Mouse (Mus musculus) limb, embryonic 10.5 days (tissue): Measurements from ENCODE around the gene Usp28. TPM values are rescaled to one million over a fixed set of nuclear protein-coding genes. Genes with fewer than 3 reads are reported as not detected.
"Not testable (repeated sequence)": the region's sequence is repeated elsewhere in the genome, so short reads cannot be mapped to it uniquely, and the experiment has no call there.

ENCODE experiments used
- DNase-seq: peaks from one replicate; pipeline ENCODE4 v3.0.0-alpha.2; 2017; ENCODE audit warnings: low spot score
- H3K27ac ChIP-seq: fragments of 300-500 bp; sonication (generic); 2 replicates; pipeline ENCODE4 v1.5.1; 2016; ENCODE audit warnings: mild to moderate bottlenecking
- H3K27me3 ChIP-seq: fragments of 300-500 bp; sonication (generic); 2 replicates; pipeline ENCODE4 v1.6.1; 2016; ENCODE audit warnings: low read depth, mild to moderate bottlenecking; ENCODE audit not compliant: poor library complexity, severe bottlenecking
- H3K36me3 ChIP-seq: fragments of 300-500 bp; sonication (generic); 2 replicates; pipeline ENCODE4 v1.6.1; 2016; ENCODE audit warnings: mild to moderate bottlenecking, moderate library complexity
- H3K4me1 ChIP-seq: fragments of 300-500 bp; sonication (generic); 2 replicates; pipeline ENCODE4 v1.6.1; 2016
- H3K4me3 ChIP-seq: fragments of 300-500 bp; sonication (generic); 2 replicates; pipeline ENCODE4 v1.5.1; 2016; ENCODE audit warnings: mild to moderate bottlenecking, moderate library complexity
- H3K9me3 ChIP-seq: fragments of 300-500 bp; sonication (generic); replicated peaks from 2 replicates; pipeline ENCODE4 v1.6.1; 2016; ENCODE audit warnings: mild to moderate bottlenecking
- WGBS: fragments of 180-500 bp; shearing (Covaris S2); methylation state at CpG from one replicate; pipeline ENCODE4 v1.1.7; 2016; 5-methylcytosine and 5-hydroxymethylcytosine counted together
- polyA plus RNA-seq: library from polyadenylated mRNA; unstranded; fragments of >200 nt; fragmentation: Nextera tagmentation; extraction: Ambion mirVana; gene quantifications from 2 replicates; pipeline ENCODE4 v1.2.1, GENCODE M21; 2016

The Usp28 gene
- 44.6 and 45.6 TPM in 2 replicates for polyA plus RNA-seq

- DNase-seq, result peak; percentile 99
- Histone ChIP-seq H3K36me3 (peaks cover 15% of the 10 kb centered on the region), H3K4me3 (peak within 1 kb of the TSS; percentile 84), H3K4me1 (peaks cover 35% of the 10 kb centered on the region), H3K27ac (peak within 1 kb of the TSS; percentile 90), H3K27me3 (no peaks in the 10 kb centered on the region), H3K9me3 (no peaks in the 10 kb centered on the region)
- WGBS, result under 1% methylated on average over 94 of the region's 94 CpGs
These were observed at the start of gene Usp28 for GRCm38 (mm10) chr9:48984845-48985707. Gene Usp28 (plus strand): TSS chr9:48985375.

GRCm38 (mm10) chr9:48942349-48942748 lies 42.8 kb upstream of the Usp28 start:
- H3K4me1 ChIP-seq, result no peaks in the 10 kb centered on the region
- H3K4me3 ChIP-seq, result no peak overlapping the region
- WGBS, result 90% methylated on average over 1 of the region's 1 CpGs
- no peaks in the 10 kb centered on the region for H3K27me3 ChIP-seq
- no peak overlapping the region for H3K27ac ChIP-seq
- DNase-seq, result no peak
- H3K9me3 ChIP-seq, result no peaks in the 10 kb centered on the region
- H3K36me3 ChIP-seq, result no peaks in the 10 kb centered on the region

- no peaks in the 10 kb centered on the region for H3K4me1 ChIP-seq
- WGBS, result 90% methylated on average over 4 of the region's 4 CpGs
- H3K27ac ChIP-seq, result no peak overlapping the region
- no peaks in the 10 kb centered on the region for H3K36me3 ChIP-seq
- H3K9me3 ChIP-seq, result no peaks in the 10 kb centered on the region
- no peaks in the 10 kb centered on the region for H3K27me3 ChIP-seq
- DNase-seq, result no peak
- no peak overlapping the region for H3K4me3 ChIP-seq
These were observed 37.6 kb upstream of the Usp28 start for GRCm38 (mm10) chr9:48947565-48947964.

- no peak overlapping the region for H3K27ac ChIP-seq
- H3K9me3 ChIP-seq, result no peaks in the 10 kb centered on the region
- no peaks in the 10 kb centered on the region for H3K36me3 ChIP-seq
- peaks cover 23% of the 10 kb centered on the region for H3K27me3 ChIP-seq
- no peak for DNase-seq
- H3K4me3 ChIP-seq, result no peak overlapping the region
- H3K4me1 ChIP-seq, result peaks cover 4% of the 10 kb centered on the region; the same call in 1 of the 2 replicates
- 44% methylated on average over 12 of the region's 12 CpGs for WGBS
These were observed 23.9 kb upstream of the Usp28 start for GRCm38 (mm10) chr9:48961314-48961713.

- H3K27me3 ChIP-seq, result peaks cover 23% of the 10 kb centered on the region
- no peaks in the 10 kb centered on the region for H3K36me3 ChIP-seq
- no peak for DNase-seq
- H3K27ac ChIP-seq, result no peak overlapping the region
- WGBS, result 48% methylated on average over 7 of the region's 7 CpGs
- no peak overlapping the region for H3K4me3 ChIP-seq
- H3K4me1 ChIP-seq, result peaks cover 4% of the 10 kb centered on the region; the same call in 1 of the 2 replicates
- no peaks in the 10 kb centered on the region for H3K9me3 ChIP-seq
These were observed 23.0 kb upstream of the Usp28 start for GRCm38 (mm10) chr9:48962131-48962530.

GRCm38 (mm10) chr9:48964587-48965040 lies 20.6 kb upstream of the Usp28 start, which contains the start of gene Htr3b:
Gene Htr3b (minus strand): TSS chr9:48964990.
- no peaks in the 10 kb centered on the region for H3K36me3 ChIP-seq
- DNase-seq, result no peak

GRCm38 (mm10) chr9:48972494-48972893 lies 12.7 kb upstream of the Usp28 start:
- peak; percentile 63 for DNase-seq
- WGBS, result 33% methylated on average over 3 of the region's 3 CpGs
- Histone ChIP-seq H3K4me3 (no peak overlapping the region), H3K27ac (no peak overlapping the region), H3K4me1 (peaks cover 8% of the 10 kb centered on the region), H3K27me3 (no peaks in the 10 kb centered on the region), H3K36me3 (no peaks in the 10 kb centered on the region), H3K9me3 (no peaks in the 10 kb centered on the region)

More at GRCm38 (mm10) chr9:48964587-48965040, 20.6 kb upstream of the Usp28 start, which contains the start of gene Htr3b:
- Histone ChIP-seq H3K4me1 (peaks cover 4% of the 10 kb centered on the region; the same call in 1 of the 2 replicates), H3K27me3 (peaks cover 23% of the 10 kb centered on the region), H3K9me3 (no peaks in the 10 kb centered on the region), H3K4me3 (no peak within 1 kb of the TSS), H3K27ac (no peak within 1 kb of the TSS)
- WGBS, result 73% methylated on average over 7 of the region's 7 CpGs

- no peak overlapping the region for H3K27ac ChIP-seq
- H3K36me3 ChIP-seq, result no peaks in the 10 kb centered on the region
- H3K4me3 ChIP-seq, result no peak overlapping the region
- H3K4me1 ChIP-seq, result peaks cover 7% of the 10 kb centered on the region
- 87% methylated on average over 6 of the region's 6 CpGs for WGBS
- DNase-seq, result no peak
- no peaks in the 10 kb centered on the region for H3K27me3 ChIP-seq
- H3K9me3 ChIP-seq, result no peaks in the 10 kb centered on the region
These were observed 8.4 kb upstream of the Usp28 start for GRCm38 (mm10) chr9:48976661-48977355.

GRCm38 (mm10) chr9:48980371-48980770 lies 4.8 kb upstream of the Usp28 start:
- H3K27ac ChIP-seq, result no peak overlapping the region
- no peaks in the 10 kb centered on the region for H3K27me3 ChIP-seq
- H3K9me3 ChIP-seq, result no peaks in the 10 kb centered on the region
- DNase-seq, result no peak
- no peak overlapping the region for H3K4me3 ChIP-seq
- peaks cover 10% of the 10 kb centered on the region for H3K4me1 ChIP-seq
- WGBS, result 75% methylated on average over 5 of the region's 5 CpGs
- 0 out of 2 replicates have a peak, but pooled peaks cover 6% of the 10 kb centered on the region for H3K36me3 ChIP-seq

GRCm38 (mm10) chr9:48980781-48981180 lies 4.4 kb upstream of the Usp28 start:
- no peak overlapping the region for H3K27ac ChIP-seq
- WGBS, result 85% methylated on average over 3 of the region's 3 CpGs
- no peaks in the 10 kb centered on the region for H3K9me3 ChIP-seq
- no peak overlapping the region for H3K4me3 ChIP-seq
- peaks cover 11% of the 10 kb centered on the region for H3K4me1 ChIP-seq
- H3K27me3 ChIP-seq, result no peaks in the 10 kb centered on the region
- H3K36me3 ChIP-seq, result 0 out of 2 replicates have a peak, but pooled peaks cover 6% of the 10 kb centered on the region
- DNase-seq, result no peak

GRCm38 (mm10) chr9:48981827-48982226 lies 3.3 kb upstream of the Usp28 start:
- no peak overlapping the region for H3K27ac ChIP-seq
- peaks cover 16% of the 10 kb centered on the region for H3K4me1 ChIP-seq
- no peaks in the 10 kb centered on the region for H3K9me3 ChIP-seq
- no peak overlapping the region for H3K4me3 ChIP-seq
- H3K36me3 ChIP-seq, result 0 out of 2 replicates have a peak, but pooled peaks cover 6% of the 10 kb centered on the region
- DNase-seq, result no peak
- H3K27me3 ChIP-seq, result no peaks in the 10 kb centered on the region

- not testable (repeated sequence) for H3K27me3 ChIP-seq, H3K9me3 ChIP-seq, H3K36me3 ChIP-seq, H3K27ac ChIP-seq, DNase-seq
- peaks cover 35% of the 10 kb centered on the region for H3K4me1 ChIP-seq
- WGBS, result 95% methylated on average over 6 of the region's 6 CpGs
- H3K4me3 ChIP-seq, result peak overlapping the region; percentile 84
These were observed 1.4 kb upstream of the Usp28 start for GRCm38 (mm10) chr9:48983801-48984200.
